Comparison of ENCODE assay signal across 9 mouse cellular contexts in genomic region chr15:100167791-100168190, GRCm38 (mm10). TPM values are rescaled to one million over a fixed set of nuclear protein-coding genes. Genes with fewer than 3 reads are reported as not detected.
DNase-seq lines count a peak whose midpoint lies in the region; ATAC-seq and TF ChIP-seq lines count a peak whose summit lies in the region.
"Had no signal": no experiment of that assay in that cellular context is flagged by ENCODE, and none has a peak within 500 bp of the region (broad histone marks: within the 10 kb centered on the region; RNA-seq: fewer than 3 reads in every experiment).

No protein-coding gene starts in this region.

- no peak for DNase-seq in hindbrain, embryonic 14.5 days (ENCODE audit: low spot score)
- DNase-seq in midbrain, postnatal 0 days (ENCODE audit: low spot score): peak; percentile 51
- peak; percentile 30 for DNase-seq in skeletal muscle tissue, adult 2 months (ENCODE audit: low read depth, low spot score)
- no peak for DNase-seq in thymus, postnatal 14 days
- no peak for DNase-seq in ovary, postnatal 10 days (ENCODE audit: low spot score)

- no peak for ATAC-seq in hindbrain, embryonic 14.5 days (ENCODE audit: low FRiP score)
- ATAC-seq in hindbrain, embryonic 12.5 days (ENCODE audit: low FRiP score): no peak
- no peak for ATAC-seq in midbrain, postnatal 0 days (ENCODE audit: low FRiP score)
- no peak for ATAC-seq in midbrain, embryonic 15.5 days (replicated peaks)
- ATAC-seq in heart, embryonic 12.5 days (ENCODE audit: insufficient number of reproducible peaks, low FRiP score): no peak

- no peaks in the 10 kb centered on the region for H3K4me1 ChIP-seq in hindbrain, embryonic 14.5 days (replicated peaks; ENCODE audit: control insufficient read depth, insufficient read depth, low read length)
- H3K4me1 ChIP-seq in hindbrain, embryonic 12.5 days: no peaks in the 10 kb centered on the region
- no peaks in the 10 kb centered on the region for H3K4me1 ChIP-seq in midbrain, postnatal 0 days (ENCODE audit: insufficient read depth, low read length)
- no peaks in the 10 kb centered on the region for H3K4me1 ChIP-seq in midbrain, embryonic 15.5 days
- no peaks in the 10 kb centered on the region for H3K4me1 ChIP-seq in heart, embryonic 12.5 days (replicated peaks)
- H3K4me1 ChIP-seq: midbrain, embryonic 10.5 days had no signal

- H3K4me3 ChIP-seq in hindbrain, embryonic 14.5 days (replicated peaks; ENCODE audit: low read length): no peak overlapping the region
- H3K4me3 ChIP-seq in hindbrain, embryonic 12.5 days: no peak overlapping the region
- H3K4me3 ChIP-seq in midbrain, postnatal 0 days (ENCODE audit: low read depth, low read length): no peak overlapping the region
- no peak overlapping the region for H3K4me3 ChIP-seq in midbrain, embryonic 15.5 days
- no peak overlapping the region for H3K4me3 ChIP-seq in heart, embryonic 12.5 days
- H3K4me3 ChIP-seq: midbrain, embryonic 10.5 days had no signal

- H3K27ac ChIP-seq in hindbrain, embryonic 14.5 days: peak overlapping the region; percentile 67; the same call in 1 of the 2 replicates
- H3K27ac ChIP-seq in hindbrain, embryonic 12.5 days: no peak overlapping the region
- H3K27ac ChIP-seq in midbrain, postnatal 0 days (ENCODE audit: low read depth, low read length): no peak overlapping the region
- no peak overlapping the region for H3K27ac ChIP-seq in midbrain, embryonic 15.5 days
- H3K27ac ChIP-seq in heart, embryonic 12.5 days (ENCODE audit: poor library complexity, severe bottlenecking): peak overlapping the region; percentile 44; the same call in 1 of the 2 replicates
- H3K27ac ChIP-seq: midbrain, embryonic 10.5 days had no signal

- no peaks in the 10 kb centered on the region for H3K9me3 ChIP-seq in hindbrain, embryonic 14.5 days (ENCODE audit: control insufficient read depth, low read length)
- H3K9me3 ChIP-seq in hindbrain, embryonic 12.5 days (replicated peaks): no peaks in the 10 kb centered on the region
- no peaks in the 10 kb centered on the region for H3K9me3 ChIP-seq in midbrain, postnatal 0 days (ENCODE audit: low read length)
- H3K9me3 ChIP-seq in midbrain, embryonic 15.5 days: no peaks in the 10 kb centered on the region
- H3K9me3 ChIP-seq in heart, embryonic 12.5 days (replicated peaks): no peaks in the 10 kb centered on the region
- H3K9me3 ChIP-seq: midbrain, embryonic 10.5 days had no signal

- H3K4me2 ChIP-seq in hindbrain, embryonic 14.5 days (replicated peaks): no peak overlapping the region
- no peak overlapping the region for H3K4me2 ChIP-seq in hindbrain, embryonic 12.5 days (replicated peaks)
- H3K4me2 ChIP-seq in midbrain, postnatal 0 days (ENCODE audit: low read depth, low read length, poor library complexity, severe bottlenecking): no peak overlapping the region
- no peak overlapping the region for H3K4me2 ChIP-seq in midbrain, embryonic 15.5 days
- H3K4me2 ChIP-seq in heart, embryonic 12.5 days: no peak overlapping the region

- no peak for TF ChIP-seq CTCF in midbrain, postnatal 0 days (IDR thresholded peaks at IDR 0.05)

- H3K9ac ChIP-seq in hindbrain, embryonic 14.5 days: no peak overlapping the region
- H3K9ac ChIP-seq in hindbrain, embryonic 12.5 days: no peak overlapping the region
- no peak overlapping the region for H3K9ac ChIP-seq in midbrain, postnatal 0 days (replicated peaks; ENCODE audit: low read length, poor library complexity, severe bottlenecking)
- no peak overlapping the region for H3K9ac ChIP-seq in midbrain, embryonic 15.5 days
- no peak overlapping the region for H3K9ac ChIP-seq in heart, embryonic 12.5 days

- H3K27me3 ChIP-seq in hindbrain, embryonic 14.5 days (ENCODE audit: control insufficient read depth, insufficient read depth, low read length): no peaks in the 10 kb centered on the region
- H3K27me3 ChIP-seq in hindbrain, embryonic 12.5 days: no peaks in the 10 kb centered on the region
- no peaks in the 10 kb centered on the region for H3K27me3 ChIP-seq in midbrain, postnatal 0 days (ENCODE audit: insufficient read depth, low read length)
- no peaks in the 10 kb centered on the region for H3K27me3 ChIP-seq in midbrain, embryonic 15.5 days (replicated peaks)
- H3K27me3 ChIP-seq in heart, embryonic 12.5 days (replicated peaks): no peaks in the 10 kb centered on the region

- WGBS in hindbrain, embryonic 14.5 days: 72% methylated on average over 6 of the region's 6 CpGs
- 86% methylated on average over 6 of the region's 6 CpGs for WGBS in hindbrain, embryonic 12.5 days
- whole genome bisulfite sequencing in midbrain, postnatal 0 days: 74% methylated on average over 6 of the region's 6 CpGs
- WGBS in midbrain, embryonic 15.5 days: 77% methylated on average over 6 of the region's 6 CpGs
- WGBS in heart, embryonic 12.5 days: 80% methylated on average over 6 of the region's 6 CpGs

- peaks cover 86% of the 10 kb centered on the region for H3K36me3 ChIP-seq in hindbrain, embryonic 14.5 days (replicated peaks; ENCODE audit: control insufficient read depth, insufficient read depth)
- peaks cover 70% of the 10 kb centered on the region for H3K36me3 ChIP-seq in hindbrain, embryonic 12.5 days
- peaks cover 49% of the 10 kb centered on the region for H3K36me3 ChIP-seq in midbrain, postnatal 0 days (ENCODE audit: insufficient read depth, low read length)
- peaks cover 43% of the 10 kb centered on the region for H3K36me3 ChIP-seq in midbrain, embryonic 15.5 days (replicated peaks)
- peaks cover 60% of the 10 kb centered on the region for H3K36me3 ChIP-seq in heart, embryonic 12.5 days

RNA-seq across cellular contexts. Expression of gene Atf1, which starts 59.8 kb away (rescaled TPM):
- 12.2 and 13.2 TPM in 2 replicates for polyA plus RNA-seq in hindbrain, embryonic 14.5 days (2014; fragmentation: Nextera tagmentation; extraction: Ambion mirVana)
- 29.0 and 31.1 TPM in 2 replicates for polyA plus RNA-seq in hindbrain, embryonic 12.5 days (2016; fragmentation: Nextera tagmentation; extraction: Ambion mirVana)
- total RNA-seq in midbrain, postnatal 0 days (2014; rRNA removed): 7.6 and 15.8 TPM in 2 replicates
- 8.3 and 9.8 TPM in 2 replicates for polyA plus RNA-seq in midbrain, postnatal 0 days (2015; fragmentation: Nextera tagmentation; extraction: Ambion mirVana)
- polyA plus RNA-seq in midbrain, embryonic 15.5 days (2015; fragmentation: Nextera tagmentation; extraction: Ambion mirVana): 16.0 TPM in 2 replicates
- 35.8 and 38.1 TPM in 2 replicates for polyA plus RNA-seq in heart, embryonic 12.5 days (2016; fragmentation: Nextera tagmentation; extraction: Ambion mirVana)

Comparison
In these comparisons a context has a peak if more than half of its experiments do, and no peak if none do; other contexts are left out.
1. H3K27ac ChIP-seq: peak in hindbrain, embryonic 14.5 days (single experiment) and heart, embryonic 12.5 days (single experiment); none in hindbrain, embryonic 12.5 days (single experiment), midbrain, postnatal 0 days (single experiment) and midbrain, embryonic 15.5 days (single experiment).
2. DNase-seq: peak in midbrain, postnatal 0 days (single experiment) and skeletal muscle tissue, adult 2 months (single experiment); none in hindbrain, embryonic 14.5 days (single experiment), thymus, postnatal 14 days (single experiment) and ovary, postnatal 10 days (single experiment).